Mouse (Mus musculus) midbrain, postnatal 0 days (tissue): ENCODE measurements around the gene Cst13. TPM values are rescaled to one million over a fixed set of nuclear protein-coding genes. Genes with fewer than 3 reads are reported as not detected.
A peak's percentile ranks its signal among the peaks of the same experiment; 100 is the strongest.

Experiments
- ATAC-seq: fragments of 200-750 bp; cut with Nextera tagmentation; 2 replicates; pipeline ENCODE4 v1.8.0; 2017; ENCODE audit warnings: moderate number of reproducible peaks, mild to moderate bottlenecking, moderate TSS enrichment, moderate library complexity; ENCODE audit not compliant: low FRiP score
- DNase-seq: peaks from one replicate; pipeline ENCODE4 v3.0.0-alpha.2; 2015; ENCODE audit warnings: low spot score
- H3K27ac ChIP-seq: fragments of 300-500 bp; sonication (generic); 2 replicates; pipeline ENCODE4 v1.5.1; 2014; ENCODE audit warnings: low read depth, mild to moderate bottlenecking, low read length, mixed read lengths
- H3K27me3 ChIP-seq: fragments of 300-500 bp; sonication (generic); 2 replicates; pipeline ENCODE4 v1.6.1; 2014; ENCODE audit warnings: low read length, control low read depth, mixed read lengths; ENCODE audit not compliant: insufficient read depth
- H3K36me3 ChIP-seq: fragments of 300-500 bp; sonication (generic); 2 replicates; pipeline ENCODE4 v1.6.1; 2014; ENCODE audit warnings: low read length, control low read depth, mixed read lengths; ENCODE audit not compliant: insufficient read depth
- H3K4me1 ChIP-seq: fragments of 300-500 bp; sonication (generic); 2 replicates; pipeline ENCODE4 v1.6.1; 2014; ENCODE audit warnings: mild to moderate bottlenecking, control low read depth, antibody characterized with exemption, low read length, mixed read lengths; ENCODE audit not compliant: insufficient read depth
- H3K4me2 ChIP-seq: fragments of 300-500 bp; sonication (generic); 2 replicates; pipeline ENCODE4 v1.6.1; 2014; ENCODE audit warnings: low read depth, mild to moderate bottlenecking, low read length, mixed read lengths; ENCODE audit not compliant: poor library complexity, severe bottlenecking
- H3K4me3 ChIP-seq: fragments of 300-500 bp; sonication (generic); 2 replicates; pipeline ENCODE4 v1.5.1; 2014; ENCODE audit warnings: low read depth, mild to moderate bottlenecking, low read length, moderate library complexity
- H3K9ac ChIP-seq: fragments of 300-500 bp; sonication (generic); replicated peaks from 2 replicates; pipeline ENCODE4 v1.6.1; 2014; ENCODE audit warnings: mild to moderate bottlenecking, low read length, moderate library complexity, mixed read lengths; ENCODE audit not compliant: poor library complexity, severe bottlenecking
- H3K9me3 ChIP-seq: fragments of 300-500 bp; sonication (generic); 2 replicates; pipeline ENCODE4 v1.6.1; 2016; ENCODE audit warnings: low read length, control low read depth
- CTCF ChIP-seq: IDR thresholded peaks from 2 replicates; pipeline ENCODE4 v1.5.1; 2016; ENCODE audit warnings: antibody characterized with exemption, mild to moderate bottlenecking
- WGBS: fragments of 180-500 bp; shearing (Covaris S2); extraction: QIAGEN DNeasy Blood & Tissue Kit; methylation state at CpG from one replicate; pipeline ENCODE4 v1.1.7; 2014; 5-methylcytosine and 5-hydroxymethylcytosine counted together
- polyA plus RNA-seq: library from polyadenylated mRNA; unstranded; fragments of >200 nt; fragmentation: Nextera tagmentation; extraction: Ambion mirVana; gene quantifications from 2 replicates; pipeline ENCODE4 v1.2.1, GENCODE M21; 2015
- total RNA-seq: library from RNA; depleted of rRNA; stranded (reverse); fragments of >200 nt; gene quantifications from 2 replicates; pipeline ENCODE4 v1.2.3, GENCODE M21; 2014

Gene Cst13
- total and polyA plus RNA-seq, 2 experiments from 2014 or later, result not detected

DNA sequence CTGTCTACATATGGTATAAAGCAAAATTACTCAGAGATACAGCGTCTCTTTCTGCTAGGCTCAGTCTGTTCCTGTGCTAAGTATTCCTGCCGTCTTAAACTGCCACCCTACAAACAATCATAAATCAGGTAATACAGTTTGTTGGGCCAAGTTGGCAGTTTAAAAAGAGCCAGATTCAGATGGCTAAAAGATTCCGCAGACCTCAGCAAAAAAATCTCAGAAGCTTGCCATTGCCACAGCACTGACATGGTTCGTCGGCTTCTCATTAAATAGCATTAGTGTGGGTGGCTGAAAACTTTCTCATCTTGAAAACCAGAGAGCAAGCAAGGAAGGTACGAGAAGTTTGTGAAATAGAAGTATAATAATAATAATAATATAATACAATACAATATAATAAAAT, 13.2 kb upstream of the Cst13 start:
- H3K4me2 ChIP-seq, result no peak overlapping the region
- no peaks in the 10 kb centered on the region for H3K9me3 ChIP-seq
- no peaks in the 10 kb centered on the region for H3K27me3 ChIP-seq
- no peaks in the 10 kb centered on the region for H3K36me3 ChIP-seq
- TF ChIP-seq CTCF, result no peak
- H3K27ac ChIP-seq, result no peak overlapping the region
- H3K4me1 ChIP-seq, result no peaks in the 10 kb centered on the region
- WGBS, result 81% methylated on average over 6 of the region's 6 CpGs
- H3K4me3 ChIP-seq, result no peak overlapping the region
- no peak overlapping the region for H3K9ac ChIP-seq
- DNase-seq, result no peak
- ATAC-seq, result no peak

DNA sequence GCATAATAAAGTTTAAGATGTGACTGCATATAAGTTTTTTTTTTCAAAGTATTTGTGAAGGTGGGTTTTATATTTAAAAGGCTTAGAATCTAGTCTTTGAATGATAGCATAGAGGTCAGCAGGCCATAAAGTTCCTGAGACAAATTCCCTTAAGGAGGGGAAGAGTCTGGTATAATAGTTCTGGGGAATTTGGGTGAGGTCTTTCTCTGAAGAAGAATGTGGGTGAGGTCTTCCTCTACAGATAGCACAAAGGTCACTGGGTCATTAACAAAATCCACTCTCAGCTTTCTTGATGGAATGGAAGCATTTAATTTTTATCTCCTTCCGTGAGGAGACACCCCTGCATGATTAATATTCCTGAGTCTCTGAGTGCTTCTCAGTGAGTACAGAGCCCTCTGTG, 6.1 kb downstream of the Cst13 start:
- 86% methylated on average over 1 of the region's 1 CpGs for WGBS

DNA sequence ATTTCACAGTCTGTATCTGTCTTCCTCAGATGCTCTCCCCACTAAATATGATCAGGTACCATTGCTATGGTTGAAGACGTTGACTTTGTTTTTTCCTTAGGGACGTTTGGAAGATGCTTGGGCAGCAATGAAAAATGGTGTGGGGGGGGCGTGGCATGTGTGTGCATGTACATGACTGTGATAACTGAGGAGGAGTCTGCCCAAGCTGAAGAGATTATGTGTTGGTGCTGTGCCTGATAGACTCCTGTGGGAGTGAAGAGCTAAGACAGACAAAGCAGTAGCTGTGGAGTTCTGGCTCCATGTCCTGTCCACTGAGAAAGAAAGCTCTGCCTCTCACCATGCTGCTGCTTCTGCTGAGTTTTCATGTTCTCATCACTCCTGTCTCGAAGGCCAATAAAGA, 15.0 kb downstream of the Cst13 start, which contains the start of gene Cst9:
Gene Cst9 (plus strand): TSS at position 236 of the 400 bp plus-strand sequence.
- no peaks in the 10 kb centered on the region for H3K9me3 ChIP-seq
- no peak within 1 kb of the TSS for H3K4me2 ChIP-seq
- no peak within 1 kb of the TSS for H3K27ac ChIP-seq
- no peak for ATAC-seq
- DNase-seq, result no peak
- no peak within 1 kb of the TSS for H3K9ac ChIP-seq
- H3K36me3 ChIP-seq, result no peaks in the 10 kb centered on the region
- H3K4me3 ChIP-seq, result no peak within 1 kb of the TSS
- WGBS, result 67% methylated on average over 4 of the region's 4 CpGs
- no peaks in the 10 kb centered on the region for H3K4me1 ChIP-seq
- no peak for TF ChIP-seq CTCF
- H3K27me3 ChIP-seq, result no peaks in the 10 kb centered on the region

More for the DNA sequence above, 6.1 kb downstream of the Cst13 start:
- Histone ChIP-seq H3K27me3 (no peaks in the 10 kb centered on the region), H3K9ac (no peak overlapping the region), H3K36me3 (no peaks in the 10 kb centered on the region), H3K27ac (no peak overlapping the region), H3K4me3 (no peak overlapping the region), H3K4me1 (no peaks in the 10 kb centered on the region), H3K9me3 (no peaks in the 10 kb centered on the region), H3K4me2 (no peak overlapping the region)
- TF ChIP-seq CTCF, result no peak
- DNase-seq (no peak), ATAC-seq (no peak)

DNA sequence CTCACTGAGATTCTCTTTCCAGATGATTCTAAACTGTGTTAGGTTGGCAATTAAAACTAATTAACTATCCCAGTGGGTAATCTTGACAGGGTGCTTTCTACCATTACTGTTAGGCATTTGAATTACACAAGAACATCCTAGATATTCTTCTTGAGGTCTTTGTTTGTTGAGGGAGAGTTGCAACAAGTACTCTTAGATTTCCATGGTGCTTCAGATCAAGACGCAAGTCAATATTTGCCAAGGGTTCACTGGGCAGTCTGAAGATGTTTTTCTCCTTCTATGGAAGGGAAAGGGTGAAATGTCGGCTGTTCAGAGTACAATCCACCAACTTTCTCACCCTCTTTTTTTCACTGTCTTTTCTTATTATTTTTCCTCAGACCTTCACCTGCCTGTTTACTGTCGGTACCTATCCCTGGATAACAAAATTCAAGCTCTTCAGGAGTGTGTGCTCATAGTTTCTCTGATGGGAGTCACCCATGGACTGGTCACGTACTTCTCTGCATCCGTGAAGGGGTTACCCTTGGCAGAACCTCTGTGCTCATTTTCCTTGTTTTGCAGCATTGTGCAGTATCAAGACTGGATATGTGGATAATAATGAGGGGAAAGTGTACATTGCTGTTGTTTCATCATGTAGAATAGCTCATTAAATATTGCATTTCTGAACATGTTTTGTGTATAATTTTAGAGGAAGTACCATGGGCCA, 18.3 kb downstream of the Cst13 start:
- no peak overlapping the region for H3K4me2 ChIP-seq
- no peaks in the 10 kb centered on the region for H3K27me3 ChIP-seq
- no peaks in the 10 kb centered on the region for H3K9me3 ChIP-seq
- no peak for TF ChIP-seq CTCF
- H3K36me3 ChIP-seq, result no peaks in the 10 kb centered on the region
- no peaks in the 10 kb centered on the region for H3K4me1 ChIP-seq
- no peak overlapping the region for H3K9ac ChIP-seq
- H3K27ac ChIP-seq, result no peak overlapping the region
- ATAC-seq (no peak), DNase-seq (no peak)
- H3K4me3 ChIP-seq, result no peak overlapping the region
- 86% methylated on average over 5 of the region's 5 CpGs for WGBS

DNA sequence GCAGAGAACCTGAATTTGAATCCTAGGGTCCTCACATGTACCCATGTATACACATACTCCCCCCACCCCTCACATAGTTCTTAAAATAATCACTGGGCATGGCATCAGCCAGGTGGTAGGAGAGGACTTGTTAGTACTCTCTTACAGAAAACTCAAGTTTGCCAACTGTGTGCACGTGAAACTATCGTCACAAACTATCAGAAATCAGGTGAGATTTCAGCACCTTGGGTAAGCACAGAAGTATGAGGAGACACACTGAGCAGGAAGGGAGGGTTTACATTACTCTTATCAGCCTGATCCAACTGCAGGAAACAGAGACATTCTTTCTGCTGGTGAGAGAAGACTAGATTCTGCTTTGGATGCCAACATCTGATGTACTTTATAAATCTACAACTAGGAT, 19.3 kb downstream of the Cst13 start:
- no peak for ATAC-seq
- TF ChIP-seq CTCF, result no peak
- WGBS, result 94% methylated on average over 2 of the region's 2 CpGs

DNA sequence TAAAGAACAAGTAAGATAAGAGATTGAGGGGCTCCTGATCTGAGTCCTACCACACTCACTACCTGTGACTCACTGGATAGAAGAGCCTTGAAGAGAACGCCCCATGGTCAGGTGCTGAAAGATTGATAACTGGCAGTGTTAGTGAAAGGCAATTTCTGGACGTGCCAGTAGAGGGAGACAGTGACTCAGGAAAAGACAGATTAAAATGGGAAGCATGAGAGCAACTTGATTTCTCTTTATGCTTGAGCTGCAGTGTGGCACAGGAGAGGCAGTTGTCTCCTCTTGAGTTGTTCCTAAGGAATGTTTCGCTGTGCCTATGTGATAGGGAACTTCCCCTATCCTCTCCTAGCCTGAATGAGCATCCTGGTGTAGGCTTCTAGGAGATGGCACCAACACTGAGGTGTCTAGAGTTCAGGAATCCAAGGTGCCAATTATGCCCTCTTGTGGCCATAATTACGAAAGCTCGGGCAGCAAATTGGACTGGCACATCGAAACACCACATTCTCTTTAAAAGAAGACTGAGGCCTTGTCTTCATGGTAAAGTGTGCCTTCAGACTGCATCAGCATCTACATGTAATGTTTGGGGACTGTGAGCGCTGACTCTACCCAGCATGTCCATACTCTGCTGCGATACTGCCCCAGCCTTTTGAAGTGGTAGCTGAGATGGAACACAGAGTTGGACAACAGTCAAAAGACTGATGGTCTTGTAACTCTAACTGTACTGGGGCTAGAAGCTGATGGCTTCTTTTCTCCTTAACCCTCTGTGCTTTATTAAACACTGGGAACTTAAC, 31.4 kb downstream of the Cst13 start:
- peak; percentile 85 for TF ChIP-seq CTCF
- no peaks in the 10 kb centered on the region for H3K27me3 ChIP-seq
- H3K4me2 ChIP-seq, result no peak overlapping the region
- 47% methylated on average over 8 of the region's 8 CpGs for WGBS
- H3K9me3 ChIP-seq, result no peaks in the 10 kb centered on the region
- no peaks in the 10 kb centered on the region for H3K4me1 ChIP-seq
- DNase-seq (peak; percentile 75), ATAC-seq (peak; percentile 67)
- H3K36me3 ChIP-seq, result no peaks in the 10 kb centered on the region
- no peak overlapping the region for H3K9ac ChIP-seq
- H3K27ac ChIP-seq, result no peak overlapping the region
- no peak overlapping the region for H3K4me3 ChIP-seq

More for the DNA sequence above, 19.3 kb downstream of the Cst13 start:
- Histone ChIP-seq H3K36me3 (no peaks in the 10 kb centered on the region), H3K4me1 (no peaks in the 10 kb centered on the region), H3K9me3 (no peaks in the 10 kb centered on the region), H3K27me3 (no peaks in the 10 kb centered on the region), H3K4me3 (no peak overlapping the region), H3K4me2 (no peak overlapping the region), H3K9ac (no peak overlapping the region), H3K27ac (no peak overlapping the region)
- DNase-seq, result no peak
